Mouse (Mus musculus) lung, adult 2 months (tissue): ENCODE results near the gene Gal3st1.

ENCODE experiments used
- CTCF ChIP-seq: fragments of 200-500 bp; IDR thresholded peaks from 2 replicates; pipeline ENCODE4 v1.5.1; 2011; ENCODE audit warnings: mild to moderate bottlenecking, low read length, control low read depth; ENCODE audit not compliant: insufficient read depth
- POLR2A ChIP-seq: fragments of 200-500 bp; IDR thresholded peaks from 2 replicates; pipeline ENCODE4 v1.6.1; 2011; ENCODE audit warnings: low read depth, mild to moderate bottlenecking, control low read depth, low read length, borderline replicate concordance; ENCODE audit errors: extremely low read depth

DNA sequence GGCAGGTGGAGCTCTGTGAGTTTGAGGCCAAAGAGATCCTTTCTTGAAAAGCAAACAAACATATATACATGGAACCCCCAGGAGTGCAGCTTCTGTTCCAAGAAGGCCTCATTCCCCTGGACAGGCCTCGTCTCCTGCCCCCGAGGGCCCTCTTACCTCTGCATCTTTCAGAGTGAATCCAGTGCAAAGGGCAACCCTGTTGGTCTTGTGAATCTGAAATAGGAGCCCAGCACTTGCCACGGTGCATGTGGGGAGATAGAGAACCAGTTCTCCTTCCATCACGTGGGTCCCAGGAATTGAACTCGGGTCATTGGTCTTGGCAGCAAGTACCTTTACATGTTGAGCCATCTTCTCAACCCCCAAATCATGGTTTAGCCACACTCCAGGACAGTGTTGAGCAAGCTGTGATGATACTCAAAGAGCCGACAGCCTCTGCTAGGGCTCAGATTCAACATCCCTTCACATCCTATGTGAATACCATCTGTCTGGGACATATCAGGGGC lies 57.7 kb downstream of the Gal3st1 start:
- TF ChIP-seq CTCF: no peak
- no peak for TF ChIP-seq POLR2A
